Mouse (Mus musculus) macrophage (primary cell): ENCODE data around the gene Gls2. TPM values are rescaled to one million over a fixed set of nuclear protein-coding genes. Genes with fewer than 3 reads are reported as not detected.
"Not testable (repeated sequence)": the region's sequence is repeated elsewhere in the genome, so short reads cannot be mapped to it uniquely, and the experiment has no call there.

Source experiments
- H3K27ac ChIP-seq: fragments of 350-480 bp; formaldehyde crosslinking; 2 replicates; pipeline ENCODE4 v1.9.0; 2021
- H3K36me3 ChIP-seq: fragments of 350-480 bp; formaldehyde crosslinking; 2 replicates; pipeline ENCODE4 v1.9.0; 2021; ENCODE audit errors: inconsistent target
- H3K4me3 ChIP-seq: fragments of 350-480 bp; formaldehyde crosslinking; 2 replicates; pipeline ENCODE4 v1.9.0; 2021; ENCODE audit errors: inconsistent target
- H3K79me2 ChIP-seq: fragments of 350-480 bp; formaldehyde crosslinking; 2 replicates; pipeline ENCODE4 v1.9.0; 2021; ENCODE audit errors: inconsistent target
- WGBS: methylation state at CpG from one replicate; pipeline ENCODE4 v1.1.7; 2026; ENCODE audit warnings: inconsistent platforms; ENCODE audit not compliant: missing documents; 5-methylcytosine and 5-hydroxymethylcytosine counted together
- polyA plus RNA-seq: library from polyadenylated mRNA; stranded (reverse); fragments of 250-400 nt; gene quantifications from 3 replicates; pipeline ENCODE4 v1.2.4, GENCODE M21; 2018; ENCODE audit warnings: inconsistent platforms

Gene Gls2
- polyA plus RNA-seq, 1 experiment from 2014 or later = not detected

DNA sequence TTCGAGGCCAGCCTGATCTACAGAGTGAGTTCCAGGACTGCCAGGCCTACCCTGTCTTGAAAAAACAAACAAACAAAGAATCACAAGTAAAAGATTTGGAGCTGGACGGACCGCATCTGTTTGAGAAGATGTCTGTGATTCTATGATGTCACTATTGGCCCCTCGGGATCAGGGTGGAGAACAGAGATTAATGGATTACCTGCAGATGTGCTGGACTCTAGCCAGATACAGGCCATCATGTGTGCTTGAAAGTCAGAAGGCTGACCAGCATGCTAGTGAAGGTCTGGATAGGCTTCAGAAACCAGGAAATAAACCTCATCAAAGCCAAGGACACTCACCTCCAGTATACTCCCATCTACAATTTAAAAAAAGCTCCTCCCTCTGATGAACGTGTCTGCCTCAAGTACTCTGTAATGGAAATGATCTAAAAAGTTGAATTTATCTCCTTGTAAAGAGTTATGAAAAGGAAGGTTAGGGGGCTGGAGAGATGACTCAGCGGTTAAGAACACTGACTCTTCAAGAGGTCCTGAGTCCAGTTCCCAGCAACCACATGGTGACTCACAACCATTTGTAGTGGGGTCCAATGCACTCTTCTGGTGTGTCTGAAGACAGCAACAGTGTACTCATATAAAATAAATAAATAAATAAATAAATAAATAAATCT is 8.8 kb upstream of the Gls2 start:
- Histone ChIP-seq H3K36me3 (no peaks in the 10 kb centered on the region), H3K4me3 (no peak overlapping the region), H3K27ac (no peak overlapping the region), H3K79me2 (no peaks in the 10 kb centered on the region)
- WGBS = 87% methylated on average over 6 of the region's 6 CpGs

DNA sequence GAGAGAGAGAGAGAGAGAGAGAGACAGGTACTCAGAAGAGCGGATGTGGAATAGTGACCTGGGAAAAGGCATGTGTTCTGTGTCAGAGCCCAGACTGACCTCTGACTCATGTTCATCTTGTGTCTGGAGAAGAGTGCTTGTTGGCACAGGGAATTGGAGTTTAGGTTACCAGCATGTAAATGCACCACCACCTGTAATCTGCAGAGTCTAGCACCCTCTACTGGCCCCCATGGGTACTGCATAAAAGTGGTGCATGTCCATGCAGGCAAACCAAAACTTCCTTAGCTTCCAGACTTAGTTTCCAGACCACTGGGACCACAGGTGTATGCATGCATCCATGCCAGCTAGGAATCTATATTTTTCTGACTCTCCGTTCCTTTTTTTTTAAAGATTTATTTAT is 8.3 kb upstream of the Gls2 start:
- no peak overlapping the region for H3K27ac ChIP-seq
- H3K36me3 ChIP-seq = no peaks in the 10 kb centered on the region
- H3K4me3 ChIP-seq = no peak overlapping the region
- H3K79me2 ChIP-seq = no peaks in the 10 kb centered on the region
- WGBS = 48% methylated on average over 2 of the region's 2 CpGs

DNA sequence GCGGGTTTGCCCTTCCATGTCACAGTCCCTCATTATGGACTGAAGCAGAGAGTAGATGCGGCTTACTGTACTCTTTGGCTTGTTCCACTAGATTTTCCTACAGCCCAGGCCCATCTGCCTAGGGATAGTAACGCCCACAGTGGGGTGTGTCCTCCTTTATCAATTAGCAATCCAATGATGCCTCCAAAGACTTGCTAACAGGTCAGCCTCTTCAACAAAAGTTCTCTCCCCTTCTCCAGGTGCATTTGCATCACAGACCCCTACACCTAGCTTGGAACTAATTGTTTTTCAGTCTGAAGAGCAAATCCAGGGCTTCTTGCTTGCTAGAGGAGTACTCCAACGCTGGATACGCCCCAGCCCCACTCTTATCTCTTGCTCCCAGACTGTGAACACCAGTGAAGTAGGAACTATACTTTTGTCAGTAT is 7.1 kb upstream of the Gls2 start:
- WGBS = 87% methylated on average over 5 of the region's 5 CpGs
- no peak overlapping the region for H3K4me3 ChIP-seq

DNA sequence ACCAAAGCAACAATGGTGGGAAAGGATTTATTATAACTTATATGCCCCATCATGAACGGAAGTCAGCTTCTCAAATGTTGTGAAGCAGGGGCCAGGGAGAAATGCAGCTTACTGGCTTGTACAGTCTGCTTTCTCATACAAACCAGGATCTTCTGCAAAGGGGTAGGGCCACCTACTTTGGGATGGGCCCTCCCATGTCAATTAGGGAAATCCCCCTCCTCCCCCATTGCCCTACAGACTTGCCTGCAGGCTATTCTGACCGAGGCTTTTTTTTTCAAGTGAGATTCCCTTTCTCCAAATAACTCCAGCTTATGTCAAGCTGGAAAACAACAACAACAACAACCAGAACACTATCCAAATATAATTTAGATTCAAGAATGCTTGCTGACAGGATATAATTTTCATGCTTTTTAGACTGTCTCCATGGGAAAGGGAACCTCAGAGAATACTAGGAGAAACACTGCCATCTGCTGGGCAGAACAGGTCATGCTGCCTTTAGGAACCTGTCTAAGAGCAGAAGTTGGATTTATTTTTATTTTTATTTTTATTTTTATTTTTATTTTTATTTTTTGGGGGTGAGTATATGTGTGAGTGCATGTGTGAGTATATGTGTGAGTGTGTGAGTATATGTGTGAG is 5.9 kb upstream of the Gls2 start:
- 50% methylated on average over 2 of the region's 2 CpGs for WGBS
- Histone ChIP-seq H3K4me3 (no peak overlapping the region), H3K36me3 (no peaks in the 10 kb centered on the region), H3K27ac (no peak overlapping the region), H3K79me2 (no peaks in the 10 kb centered on the region)

More for the DNA sequence above, 7.1 kb upstream of the Gls2 start:
- H3K79me2 ChIP-seq = no peaks in the 10 kb centered on the region
- no peaks in the 10 kb centered on the region for H3K36me3 ChIP-seq
- no peak overlapping the region for H3K27ac ChIP-seq

DNA sequence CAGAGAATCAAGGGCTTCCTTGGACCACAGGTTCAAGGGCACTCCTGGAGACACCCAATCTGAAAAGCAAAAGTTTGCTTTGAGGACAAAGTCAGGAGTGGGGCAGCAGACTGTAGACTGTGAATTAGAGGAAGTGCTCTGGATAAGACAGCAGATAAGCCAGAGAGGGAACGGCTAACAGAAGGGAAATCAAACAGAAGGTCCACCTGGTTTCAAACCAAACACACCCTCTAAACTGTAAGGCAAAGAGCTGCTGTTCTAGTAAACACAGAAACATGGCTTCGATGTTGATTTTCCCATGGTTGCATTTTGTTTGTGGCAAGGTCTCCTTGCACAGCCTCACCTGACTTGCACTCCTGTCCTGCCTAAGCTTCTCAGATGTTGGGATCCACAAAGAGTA is 2.8 kb upstream of the Gls2 start:
- H3K79me2 ChIP-seq = no peaks in the 10 kb centered on the region
- 55% methylated on average over 2 of the region's 2 CpGs for WGBS
- no peak overlapping the region for H3K4me3 ChIP-seq
- H3K27ac ChIP-seq = no peak overlapping the region
- no peaks in the 10 kb centered on the region for H3K36me3 ChIP-seq

- H3K36me3 ChIP-seq, H3K4me3 ChIP-seq, H3K27ac ChIP-seq, H3K79me2 ChIP-seq: not testable (repeated sequence)
- WGBS = 97% methylated on average over 3 of the region's 3 CpGs
These were observed 2.1 kb upstream of the Gls2 start for GRCm38 (mm10) chr10:128192030-128192766.

GRCm38 (mm10) chr10:128193113-128193512 is 1.1 kb upstream of the Gls2 start:
- 97% methylated on average over 6 of the region's 6 CpGs for WGBS

DNA sequence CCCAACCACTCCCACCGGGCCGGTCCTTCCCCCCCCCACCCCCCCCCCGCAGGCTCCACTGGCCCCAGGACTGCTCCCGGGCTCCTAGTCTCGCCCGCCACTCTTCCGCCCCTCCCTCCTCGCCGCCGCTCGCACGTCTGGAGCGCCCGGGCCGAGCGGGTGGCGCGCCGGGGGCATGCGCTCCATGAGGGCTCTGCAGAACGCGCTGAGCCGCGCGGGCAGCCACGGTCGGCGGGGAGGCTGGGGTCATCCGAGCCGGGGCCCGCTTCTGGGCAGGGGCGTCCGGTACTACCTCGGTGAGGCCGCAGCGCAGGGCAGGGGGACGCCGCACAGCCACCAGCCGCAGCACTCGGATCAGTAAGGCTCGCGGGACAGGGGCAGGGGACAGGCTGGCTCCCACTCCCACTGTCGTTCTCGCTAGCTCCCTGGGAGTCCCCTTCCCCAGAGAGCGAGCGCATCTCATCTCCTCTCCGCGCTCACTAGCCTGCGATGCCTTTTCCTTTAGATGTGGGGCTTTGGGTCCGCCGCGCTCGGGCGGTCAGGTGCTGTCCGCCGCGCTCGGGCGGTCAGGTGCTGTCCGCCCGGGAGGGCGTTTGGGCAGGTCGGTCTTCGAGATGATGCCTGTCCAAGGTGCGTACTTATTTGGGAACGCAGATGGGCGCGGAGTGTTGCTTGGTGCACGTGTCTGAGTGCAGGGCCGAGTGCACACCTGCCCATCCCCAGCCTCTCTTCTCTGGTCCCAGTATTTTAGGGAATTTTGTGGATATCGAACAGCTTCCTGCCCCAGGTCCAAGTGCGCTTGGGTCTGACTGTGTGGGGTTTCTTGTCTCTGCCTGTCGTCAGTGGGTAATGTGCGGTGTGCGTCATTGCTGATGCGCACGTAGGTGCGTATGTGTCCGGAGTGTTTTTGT is 549 bp downstream of the Gls2 start:
- H3K36me3 ChIP-seq = no peaks in the 10 kb centered on the region
- no peaks in the 10 kb centered on the region for H3K79me2 ChIP-seq
- no peak overlapping the region for H3K27ac ChIP-seq
- peak overlapping the region; percentile 34; the same call in 1 of the 2 replicates for H3K4me3 ChIP-seq
- WGBS = 2% methylated on average over 72 of the region's 79 CpGs

More at GRCm38 (mm10) chr10:128193113-128193512, 1.1 kb upstream of the Gls2 start:
- no peaks in the 10 kb centered on the region for H3K36me3 ChIP-seq
- H3K27ac ChIP-seq = no peak overlapping the region
- H3K4me3 ChIP-seq = no peak overlapping the region
- H3K79me2 ChIP-seq = no peaks in the 10 kb centered on the region

DNA sequence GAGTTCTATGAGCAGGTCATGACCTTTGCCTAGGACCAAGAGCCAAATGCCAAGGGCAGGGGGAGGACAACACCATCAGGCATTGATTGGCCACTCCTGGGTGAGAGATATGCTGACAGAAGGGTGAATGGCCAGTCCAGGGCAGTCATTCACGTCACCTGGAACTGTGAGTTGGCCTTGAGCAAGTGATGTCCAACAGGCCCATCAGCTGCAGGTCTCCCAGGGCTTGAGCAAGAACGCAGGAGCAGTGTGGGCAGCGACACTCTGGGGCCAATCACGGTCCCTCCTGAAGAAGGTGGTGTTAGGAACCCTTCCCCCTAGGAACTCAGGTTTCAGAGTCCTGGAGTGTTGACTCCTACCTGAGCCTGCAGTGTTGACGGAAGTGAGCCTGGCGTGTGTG is 7.6 kb downstream of the Gls2 start:
- 91% methylated on average over 4 of the region's 6 CpGs for WGBS
- H3K27ac ChIP-seq = no peak overlapping the region
- no peaks in the 10 kb centered on the region for H3K36me3 ChIP-seq
- H3K4me3 ChIP-seq = no peak overlapping the region
- H3K79me2 ChIP-seq = no peaks in the 10 kb centered on the region

GRCm38 (mm10) chr10:128204941-128205340 is 10.7 kb downstream of the Gls2 start:
- H3K4me3 ChIP-seq = no peak overlapping the region
- H3K79me2 ChIP-seq = no peaks in the 10 kb centered on the region
- H3K36me3 ChIP-seq = no peaks in the 10 kb centered on the region
- WGBS = 95% methylated on average over 15 of the region's 15 CpGs
- H3K27ac ChIP-seq = no peak overlapping the region

DNA sequence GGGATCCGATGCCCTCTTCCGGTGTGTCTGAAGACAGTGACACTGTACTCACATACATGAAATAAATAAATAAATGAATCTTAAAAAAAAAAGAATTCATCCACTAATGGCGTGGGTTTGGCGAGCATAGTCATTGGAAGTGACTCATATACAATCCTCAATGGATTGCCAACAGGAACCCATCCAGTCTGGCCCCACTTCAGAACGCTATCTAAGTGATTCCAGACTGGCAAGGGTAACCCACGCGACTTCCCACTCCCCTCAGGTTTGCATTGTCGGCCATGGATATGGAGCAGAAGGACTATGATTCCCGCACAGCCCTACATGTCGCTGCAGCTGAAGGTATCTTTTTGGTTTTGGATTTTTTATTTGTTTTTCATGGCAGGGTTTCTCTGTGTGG is 14.1 kb downstream of the Gls2 start:
- no peaks in the 10 kb centered on the region for H3K36me3 ChIP-seq

DNA sequence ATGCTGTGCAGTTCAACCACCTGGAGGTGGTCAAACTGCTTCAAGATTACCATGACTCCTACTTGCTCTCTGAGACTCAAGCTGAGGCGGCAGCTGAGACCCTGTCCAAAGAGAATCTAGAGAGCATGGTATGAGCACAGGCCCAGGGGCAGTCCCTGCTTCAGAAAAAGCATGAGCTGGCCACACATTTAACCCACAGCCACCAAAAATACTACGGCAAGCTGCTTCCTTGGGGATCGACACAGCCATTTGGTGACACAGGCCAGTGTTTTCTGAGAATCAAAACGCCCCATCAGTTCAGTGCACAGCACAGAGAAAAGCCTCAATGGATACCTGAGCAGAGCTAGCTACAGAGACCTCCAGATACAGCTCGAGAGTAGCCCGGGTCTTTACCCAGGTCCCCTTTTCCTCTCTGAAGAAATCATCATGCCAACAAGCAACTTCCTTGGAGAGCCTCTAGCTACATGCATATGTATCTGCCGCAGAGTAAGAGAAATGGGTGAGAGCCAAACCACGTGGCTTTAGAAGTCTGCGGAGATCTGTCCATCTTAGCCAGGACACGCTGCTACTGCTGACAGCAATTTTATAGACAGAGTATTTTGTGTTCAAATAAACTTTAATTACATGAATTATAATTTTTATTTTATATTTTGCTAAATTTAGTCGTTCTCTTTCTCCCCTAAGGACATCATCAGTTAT is 15.2 kb downstream of the Gls2 start:
- WGBS = 88% methylated on average over 11 of the region's 11 CpGs
- Histone ChIP-seq H3K79me2 (peaks cover 4% of the 10 kb centered on the region; the same call in 1 of the 2 replicates), H3K4me3 (no peak overlapping the region), H3K36me3 (no peaks in the 10 kb centered on the region), H3K27ac (no peak overlapping the region)

More for the DNA sequence above, 14.1 kb downstream of the Gls2 start:
- no peak overlapping the region for H3K27ac ChIP-seq
- no peak overlapping the region for H3K4me3 ChIP-seq
- 93% methylated on average over 8 of the region's 10 CpGs for WGBS
- peaks cover 4% of the 10 kb centered on the region; the same call in 1 of the 2 replicates for H3K79me2 ChIP-seq

- H3K27ac ChIP-seq = no peak overlapping the region
- 95% methylated on average over 2 of the region's 2 CpGs for WGBS
- H3K4me3 ChIP-seq = no peak overlapping the region
- peaks cover 4% of the 10 kb centered on the region; the same call in 1 of the 2 replicates for H3K79me2 ChIP-seq
- H3K36me3 ChIP-seq = no peaks in the 10 kb centered on the region
These were observed 15.9 kb downstream of the Gls2 start for GRCm38 (mm10) chr10:128210131-128210530.

GRCm38 (mm10) chr10:128210954-128211353 is 16.7 kb downstream of the Gls2 start:
- Histone ChIP-seq H3K36me3 (no peaks in the 10 kb centered on the region), H3K79me2 (peaks cover 4% of the 10 kb centered on the region; the same call in 1 of the 2 replicates), H3K27ac (peak overlapping the region; percentile 28; the same call in 1 of the 2 replicates), H3K4me3 (peak overlapping the region; percentile 96)
- WGBS = 18% methylated on average over 14 of the region's 14 CpGs
